Mouse (Mus musculus): ENCODE data around the gene Siva1. TPM values are rescaled to one million over a fixed set of nuclear protein-coding genes. Genes with fewer than 3 reads are reported as not detected.

The Siva1 gene
- 34.7 TPM for total RNA-seq (2023)

GRCm38 (mm10) chr12:112644180-112644854 is at the start of gene Siva1:
Siva1 (plus strand) TSS chr12:112644679.

GRCm38 (mm10) chr12:112619686-112620353 is 24.7 kb upstream of the Siva1 start, which contains the start of gene Adssl1:
Adssl1 (plus strand) TSS chr12:112620045.

GRCm38 (mm10) chr12:112674132-112675011 is 29.9 kb downstream of the Siva1 start, which contains the start of gene Akt1:
Akt1 (minus strand) TSS chr12:112674884.

DNA sequence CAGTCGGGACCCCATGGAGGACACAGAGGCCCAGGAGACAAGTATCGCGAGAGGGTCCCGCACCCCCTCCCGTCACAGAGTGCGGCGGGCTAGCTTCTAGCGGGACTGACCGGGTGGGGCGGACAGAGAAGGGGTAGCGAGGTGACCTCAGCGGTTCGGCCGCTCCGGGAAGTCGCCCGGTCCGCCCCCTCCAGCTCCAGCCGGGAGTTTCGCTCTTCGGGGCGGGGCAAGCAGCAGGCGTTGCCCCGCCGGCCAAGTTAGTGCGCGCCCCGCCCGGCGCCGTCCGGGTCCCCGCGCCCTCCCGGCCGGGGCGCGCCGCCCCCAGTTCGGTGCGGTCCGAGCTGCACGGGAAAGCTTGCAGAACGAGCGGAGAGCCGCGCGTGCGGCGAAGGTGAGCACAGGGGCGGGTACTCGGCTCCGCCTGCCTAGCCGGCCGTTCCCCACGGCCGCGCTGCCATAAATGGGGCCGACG is 34.1 kb downstream of the Siva1 start, which contains the start of gene Zbtb42:
Gene Zbtb42, plus strand, starts transcription at position 274 of the 472 bp plus-strand sequence.

Other genes with a start within 250 kb of the Siva1 start
- gene A530016L24Rik, start 155.2 kb upstream of the Siva1 start, total RNA-seq (2023): not detected
- gene Tmem179, start 127.9 kb upstream of the Siva1 start, total RNA-seq (2023): not detected
- gene Inf2, start 55.9 kb upstream of the Siva1 start, total RNA-seq (2023): 61.1 TPM
- gene Adssl1, start 24.6 kb upstream of the Siva1 start, total RNA-seq (2023): 1.8 TPM
- gene Akt1, start 30.2 kb downstream of the Siva1 start, total RNA-seq (2023): 73.5 TPM
- gene Zbtb42, start 34.1 kb downstream of the Siva1 start, total RNA-seq (2023): 3.1 TPM
- gene Cep170b, start 75.8 kb downstream of the Siva1 start, total RNA-seq (2023): 13.0 TPM
- gene Pld4, start 116.0 kb downstream of the Siva1 start, total RNA-seq (2023): 32.9 TPM
- gene Ahnak2, start 158.0 kb downstream of the Siva1 start, total RNA-seq (2023): 0.35 TPM
- gene Clba1, start 164.3 kb downstream of the Siva1 start, total RNA-seq (2023): 0.47 TPM
- gene Cdca4, start 184.7 kb downstream of the Siva1 start, total RNA-seq (2023): 30.1 TPM
- 520 TPM for gene Gpr132, start 223.5 kb downstream of the Siva1 start, total RNA-seq (2023)

All from CD4-positive naive resting alpha-beta T cell, adult 76 days (primary cell).